Mouse (Mus musculus) limb, embryonic 10.5 days (tissue): ENCODE results near the gene Abca6. TPM values are rescaled to one million over a fixed set of nuclear protein-coding genes. Genes with fewer than 3 reads are reported as not detected.

Experiments used
- DNase-seq: peaks from one replicate; pipeline ENCODE4 v3.0.0-alpha.2; 2017; ENCODE audit warnings: low spot score
- H3K27ac ChIP-seq: fragments of 300-500 bp; sonication (generic); 2 replicates; pipeline ENCODE4 v1.5.1; 2016; ENCODE audit warnings: mild to moderate bottlenecking
- H3K27me3 ChIP-seq: fragments of 300-500 bp; sonication (generic); 2 replicates; pipeline ENCODE4 v1.6.1; 2016; ENCODE audit warnings: low read depth, mild to moderate bottlenecking; ENCODE audit not compliant: poor library complexity, severe bottlenecking
- H3K36me3 ChIP-seq: fragments of 300-500 bp; sonication (generic); 2 replicates; pipeline ENCODE4 v1.6.1; 2016; ENCODE audit warnings: mild to moderate bottlenecking, moderate library complexity
- H3K4me1 ChIP-seq: fragments of 300-500 bp; sonication (generic); 2 replicates; pipeline ENCODE4 v1.6.1; 2016
- H3K4me3 ChIP-seq: fragments of 300-500 bp; sonication (generic); 2 replicates; pipeline ENCODE4 v1.5.1; 2016; ENCODE audit warnings: mild to moderate bottlenecking, moderate library complexity
- H3K9me3 ChIP-seq: fragments of 300-500 bp; sonication (generic); replicated peaks from 2 replicates; pipeline ENCODE4 v1.6.1; 2016; ENCODE audit warnings: mild to moderate bottlenecking
- WGBS: fragments of 180-500 bp; shearing (Covaris S2); methylation state at CpG from one replicate; pipeline ENCODE4 v1.1.7; 2016; 5-methylcytosine and 5-hydroxymethylcytosine counted together
- polyA plus RNA-seq: library from polyadenylated mRNA; unstranded; fragments of >200 nt; fragmentation: Nextera tagmentation; extraction: Ambion mirVana; gene quantifications from 2 replicates; pipeline ENCODE4 v1.2.1, GENCODE M21; 2016

The Abca6 gene
- polyA plus RNA-seq, 1 experiment from 2014 or later, result 0.19 TPM

- Histone ChIP-seq H3K36me3 (no peaks in the 10 kb centered on the region), H3K9me3 (no peaks in the 10 kb centered on the region), H3K27ac (no peak overlapping the region), H3K4me3 (no peak overlapping the region), H3K27me3 (no peaks in the 10 kb centered on the region), H3K4me1 (no peaks in the 10 kb centered on the region)
- WGBS, result 89% methylated on average over 3 of the region's 3 CpGs
- DNase-seq, result no peak
These were observed 10.3 kb upstream of the Abca6 start for GRCm38 (mm10) chr11:110261867-110262266.

- WGBS, result 78% methylated on average over 4 of the region's 4 CpGs
- Histone ChIP-seq H3K27me3 (no peaks in the 10 kb centered on the region), H3K9me3 (no peaks in the 10 kb centered on the region), H3K4me3 (no peak overlapping the region), H3K36me3 (no peaks in the 10 kb centered on the region), H3K27ac (no peak overlapping the region), H3K4me1 (no peaks in the 10 kb centered on the region)
- DNase-seq, result no peak
These were observed 6.3 kb upstream of the Abca6 start for GRCm38 (mm10) chr11:110257911-110258310.

GRCm38 (mm10) chr11:110257061-110257460, 5.5 kb upstream of the Abca6 start:
- H3K27ac ChIP-seq, result no peak overlapping the region
- no peak for DNase-seq
- H3K4me3 ChIP-seq, result no peak overlapping the region
- no peaks in the 10 kb centered on the region for H3K4me1 ChIP-seq
- no peaks in the 10 kb centered on the region for H3K36me3 ChIP-seq
- no peaks in the 10 kb centered on the region for H3K9me3 ChIP-seq
- 90% methylated on average over 4 of the region's 4 CpGs for WGBS
- no peaks in the 10 kb centered on the region for H3K27me3 ChIP-seq

GRCm38 (mm10) chr11:110252256-110252655, 680 bp upstream of the Abca6 start:
- 86% methylated on average over 3 of the region's 3 CpGs for WGBS
- DNase-seq, result no peak
- Histone ChIP-seq H3K4me1 (peaks cover 5% of the 10 kb centered on the region; the same call in 1 of the 2 replicates), H3K4me3 (no peak overlapping the region), H3K27me3 (no peaks in the 10 kb centered on the region), H3K36me3 (no peaks in the 10 kb centered on the region), H3K9me3 (no peaks in the 10 kb centered on the region), H3K27ac (no peak overlapping the region)

GRCm38 (mm10) chr11:110244730-110245129, 6.8 kb downstream of the Abca6 start:
- Histone ChIP-seq H3K27me3 (no peaks in the 10 kb centered on the region), H3K9me3 (no peaks in the 10 kb centered on the region), H3K4me3 (no peak overlapping the region), H3K36me3 (no peaks in the 10 kb centered on the region), H3K27ac (no peak overlapping the region), H3K4me1 (no peaks in the 10 kb centered on the region)
- DNase-seq, result no peak
- 89% methylated on average over 10 of the region's 10 CpGs for WGBS

- DNase-seq, result no peak
- no peak overlapping the region for H3K4me3 ChIP-seq
- no peaks in the 10 kb centered on the region for H3K4me1 ChIP-seq
- WGBS, result 80% methylated on average over 2 of the region's 2 CpGs
- no peaks in the 10 kb centered on the region for H3K9me3 ChIP-seq
- no peaks in the 10 kb centered on the region for H3K36me3 ChIP-seq
- H3K27me3 ChIP-seq, result no peaks in the 10 kb centered on the region
- no peak overlapping the region for H3K27ac ChIP-seq
These were observed 14.1 kb downstream of the Abca6 start for GRCm38 (mm10) chr11:110237466-110237865.

- H3K27me3 ChIP-seq, result no peaks in the 10 kb centered on the region
- H3K27ac ChIP-seq, result no peak overlapping the region
- DNase-seq, result no peak
- no peak overlapping the region for H3K4me3 ChIP-seq
- H3K4me1 ChIP-seq, result no peaks in the 10 kb centered on the region
- no peaks in the 10 kb centered on the region for H3K36me3 ChIP-seq
- no peaks in the 10 kb centered on the region for H3K9me3 ChIP-seq
These were observed 18.6 kb downstream of the Abca6 start for GRCm38 (mm10) chr11:110232975-110233374.

GRCm38 (mm10) chr11:110217118-110217517, 34.5 kb downstream of the Abca6 start:
- H3K36me3 ChIP-seq, result no peaks in the 10 kb centered on the region
- no peaks in the 10 kb centered on the region for H3K4me1 ChIP-seq
- H3K27ac ChIP-seq, result no peak overlapping the region
- no peaks in the 10 kb centered on the region for H3K27me3 ChIP-seq
- no peaks in the 10 kb centered on the region for H3K9me3 ChIP-seq
- no peak overlapping the region for H3K4me3 ChIP-seq
- DNase-seq, result no peak

- Histone ChIP-seq H3K27ac (no peak overlapping the region), H3K27me3 (no peaks in the 10 kb centered on the region), H3K36me3 (no peaks in the 10 kb centered on the region), H3K4me1 (no peaks in the 10 kb centered on the region), H3K4me3 (no peak overlapping the region), H3K9me3 (no peaks in the 10 kb centered on the region)
- WGBS, result 83% methylated on average over 5 of the region's 5 CpGs
- DNase-seq, result no peak
These were observed 47.6 kb downstream of the Abca6 start for GRCm38 (mm10) chr11:110203930-110204329.

GRCm38 (mm10) chr11:110198882-110199281, 52.7 kb downstream of the Abca6 start:
- Histone ChIP-seq H3K9me3 (no peaks in the 10 kb centered on the region), H3K4me3 (no peak overlapping the region), H3K27ac (no peak overlapping the region), H3K4me1 (no peaks in the 10 kb centered on the region), H3K27me3 (no peaks in the 10 kb centered on the region), H3K36me3 (no peaks in the 10 kb centered on the region)
- DNase-seq, result no peak
- 81% methylated on average over 3 of the region's 3 CpGs for WGBS

- H3K27ac ChIP-seq, result no peak overlapping the region
- WGBS, result 88% methylated on average over 8 of the region's 8 CpGs
- H3K9me3 ChIP-seq, result no peaks in the 10 kb centered on the region
- H3K4me1 ChIP-seq, result no peaks in the 10 kb centered on the region
- no peak overlapping the region for H3K4me3 ChIP-seq
- H3K36me3 ChIP-seq, result no peaks in the 10 kb centered on the region
- DNase-seq, result no peak
- H3K27me3 ChIP-seq, result no peaks in the 10 kb centered on the region
These were observed 54.8 kb downstream of the Abca6 start for GRCm38 (mm10) chr11:110196561-110197306.

- Histone ChIP-seq H3K4me1 (no peaks in the 10 kb centered on the region), H3K36me3 (no peaks in the 10 kb centered on the region), H3K27ac (no peak overlapping the region), H3K4me3 (no peak overlapping the region), H3K9me3 (no peaks in the 10 kb centered on the region), H3K27me3 (no peaks in the 10 kb centered on the region)
- DNase-seq, result no peak
- WGBS, result 91% methylated on average over 4 of the region's 4 CpGs
These were observed 56.3 kb downstream of the Abca6 start for GRCm38 (mm10) chr11:110195310-110195709.

- Histone ChIP-seq H3K36me3 (no peaks in the 10 kb centered on the region), H3K4me1 (peaks cover 24% of the 10 kb centered on the region), H3K27ac (no peak overlapping the region), H3K4me3 (no peak overlapping the region), H3K9me3 (no peaks in the 10 kb centered on the region), H3K27me3 (no peaks in the 10 kb centered on the region)
- no peak for DNase-seq
- WGBS, result 87% methylated on average over 3 of the region's 3 CpGs
These were observed 80.4 kb downstream of the Abca6 start for GRCm38 (mm10) chr11:110171212-110171611.
